Mouse (Mus musculus) cortical plate, adult 2 months (tissue): Measurements from ENCODE around the gene Eif4g1.

Experiments
- CTCF ChIP-seq: fragments of 200-500 bp; IDR thresholded peaks from 2 replicates; pipeline ENCODE4 v1.5.1; 2011; ENCODE audit warnings: mild to moderate bottlenecking, control low read depth, low read length; ENCODE audit not compliant: insufficient read depth; ENCODE audit errors: extremely low read depth
- POLR2A ChIP-seq: fragments of 200-500 bp; IDR thresholded peaks from 2 replicates; pipeline ENCODE4 v1.6.1; 2011; ENCODE audit warnings: mild to moderate bottlenecking, low read length, control low read depth; ENCODE audit not compliant: insufficient read depth; ENCODE audit errors: extremely low read depth

DNA sequence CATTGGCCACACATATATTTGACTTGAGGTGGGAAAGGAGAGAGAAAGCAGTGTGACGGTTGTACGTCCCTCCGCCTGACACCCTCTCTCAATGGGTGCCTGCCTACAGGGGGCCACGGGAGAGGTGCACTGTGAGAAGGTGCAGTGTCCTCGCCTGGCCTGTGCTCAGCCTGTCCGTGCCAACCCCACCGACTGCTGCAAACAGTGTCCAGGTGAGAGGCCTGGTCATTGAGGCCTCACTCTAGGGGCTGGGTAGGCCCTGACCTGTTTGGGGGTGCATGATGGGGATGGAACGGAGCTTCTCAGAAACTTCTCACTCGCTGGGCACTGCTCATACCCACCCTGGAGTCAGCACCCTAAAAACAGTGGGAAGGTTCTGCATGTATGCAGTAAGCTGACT, 71.7 kb downstream of the Eif4g1 start:
- TF ChIP-seq POLR2A, result no peak
- no peak for TF ChIP-seq CTCF
